Mouse (Mus musculus): Measurements from ENCODE around the gene Hoxb8.

DNA sequence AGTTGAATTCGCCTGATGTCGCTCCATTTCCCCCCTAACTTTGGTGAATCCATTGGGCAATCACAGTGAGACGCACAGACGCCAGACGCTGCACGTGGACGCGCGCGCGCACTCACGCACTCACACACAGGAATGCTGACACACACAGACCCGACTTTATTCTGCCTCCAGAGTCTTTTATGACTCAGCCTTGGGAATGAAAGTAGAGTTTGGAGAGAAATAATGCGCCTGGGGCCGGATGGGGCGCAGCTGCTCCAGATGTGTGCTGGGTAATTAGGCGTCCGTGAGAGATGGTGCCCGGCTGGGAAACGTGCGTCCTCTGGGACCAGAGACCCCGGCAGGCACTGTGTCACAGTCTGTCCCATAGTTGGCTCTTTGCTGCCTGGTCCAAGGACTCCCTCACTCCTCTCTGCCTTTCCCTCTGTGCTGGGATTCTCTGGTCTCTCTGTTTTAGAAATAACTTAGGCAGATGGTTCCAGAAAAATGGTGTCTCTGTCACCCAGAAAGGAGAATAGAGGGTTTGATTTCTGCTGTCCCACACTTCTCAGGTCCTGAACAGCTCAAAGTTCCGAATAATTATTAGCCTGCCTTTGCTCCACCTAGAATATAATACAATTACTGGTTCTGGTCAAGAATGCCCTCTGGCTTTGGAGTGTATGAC lies 21.3 kb upstream of the Hoxb8 start:
- no peak for TF ChIP-seq GATA1 (IDR thresholded peaks at IDR 0.05; ENCODE audit: low read length)
- TF ChIP-seq TAL1 (IDR thresholded peaks at IDR 0.05; ENCODE audit: low read length), result no peak

Measured in erythroblast, embryonic 14.5 days (primary cell).